Mouse (Mus musculus): ENCODE measurements at regions not wholly inside any gene's neighbourhood (a gene's known extent, or its start where the extent isn't known, plus 50 kb on each side); places are given as distances from the start of the nearest gene placed in this dataset.
"Not testable (repeated sequence)": the region's sequence is repeated elsewhere in the genome, so short reads cannot be mapped to it uniquely, and the experiment has no call there.

- DNase-seq (ENCODE audit: low read depth, low spot score), result no peak
Measured at GRCm38 (mm10) chr1:181262496-181262895, 50.7 kb upstream of the Wdr26 start.

GRCm38 (mm10) chr1:181263216-181263615, 51.4 kb upstream of the Wdr26 start:
- DNase-seq (ENCODE audit: low read depth, low spot score), result no peak

- DNase-seq (ENCODE audit: low read depth, low spot score), result not testable (repeated sequence)
Measured at GRCm38 (mm10) chr1:181270469-181270868, 58.7 kb upstream of the Wdr26 start.

- DNase-seq (ENCODE audit: low read depth, low spot score), result no peak
Measured at GRCm38 (mm10) chr1:181271164-181271563, 59.4 kb upstream of the Wdr26 start.

- no peak for DNase-seq (ENCODE audit: low read depth, low spot score)
Measured at GRCm38 (mm10) chr1:181271821-181272220, 60.0 kb upstream of the Wdr26 start.

GRCm38 (mm10) chr1:181272622-181273296, 61.0 kb upstream of the Wdr26 start:
- DNase-seq (ENCODE audit: low read depth, low spot score), result peak; percentile 61

GRCm38 (mm10) chr1:181273540-181274204, 61.9 kb upstream of the Wdr26 start:
- DNase-seq (ENCODE audit: low read depth, low spot score), result no peak

- DNase-seq (ENCODE audit: low read depth, low spot score), result no peak
Measured at GRCm38 (mm10) chr1:181280826-181281225, 69.0 kb upstream of the Wdr26 start.

- not testable (repeated sequence) for DNase-seq (ENCODE audit: low read depth, low spot score)
Measured at GRCm38 (mm10) chr1:181282986-181283385, 69.4 kb upstream of the Cnih3 start.

- not testable (repeated sequence) for DNase-seq (ENCODE audit: low read depth, low spot score)
Measured at GRCm38 (mm10) chr1:181283539-181283938, 68.9 kb upstream of the Cnih3 start.

- DNase-seq (ENCODE audit: low read depth, low spot score), result peak; percentile 44
Measured at GRCm38 (mm10) chr1:181284301-181285197, 67.9 kb upstream of the Cnih3 start.

GRCm38 (mm10) chr1:181285600-181285999, 66.8 kb upstream of the Cnih3 start:
- no peak for DNase-seq (ENCODE audit: low read depth, low spot score)

GRCm38 (mm10) chr1:181286146-181286545, 66.3 kb upstream of the Cnih3 start:
- DNase-seq (ENCODE audit: low read depth, low spot score), result no peak

GRCm38 (mm10) chr1:181287166-181287565, 65.3 kb upstream of the Cnih3 start:
- DNase-seq (ENCODE audit: low read depth, low spot score), result no peak

GRCm38 (mm10) chr1:181289385-181290035, 62.9 kb upstream of the Cnih3 start:
- DNase-seq (ENCODE audit: low read depth, low spot score), result no peak

GRCm38 (mm10) chr1:181291202-181291601, 61.2 kb upstream of the Cnih3 start:
- no peak for DNase-seq (ENCODE audit: low read depth, low spot score)

- no peak for DNase-seq (ENCODE audit: low read depth, low spot score)
Measured at GRCm38 (mm10) chr1:181291966-181292365, 60.5 kb upstream of the Cnih3 start.

- DNase-seq (ENCODE audit: low read depth, low spot score), result no peak
Measured at GRCm38 (mm10) chr1:181293079-181293865, 59.2 kb upstream of the Cnih3 start.

GRCm38 (mm10) chr1:181295651-181296050, 56.8 kb upstream of the Cnih3 start:
- no peak for DNase-seq (ENCODE audit: low read depth, low spot score)

GRCm38 (mm10) chr1:181298063-181298462, 54.4 kb upstream of the Cnih3 start:
- no peak for DNase-seq (ENCODE audit: low read depth, low spot score)
